Mouse (Mus musculus): ENCODE results near the gene Ptprt. TPM values are rescaled to one million over a fixed set of nuclear protein-coding genes. Genes with fewer than 3 reads are reported as not detected.

Gene Ptprt
- under 1 TPM; 0.08 to 0.33 TPM for total RNA-seq (2021)

GRCm38 (mm10) chr2:162660941-162661386, at the start of gene Ptprt:
Ptprt (minus strand) TSS chr2:162661147.
- intact Hi-C loops (cut with DNase I), result no loop called here
- no peak for DNase-seq

- DNase-seq, result no peak
- intact Hi-C loops (cut with DNase I), result no loop called here
These were observed 49.5 kb upstream of the Ptprt start for GRCm38 (mm10) chr2:162710443-162710842.

- no peak for DNase-seq
- intact Hi-C loops (cut with DNase I), result no loop called here
These were observed 38.7 kb upstream of the Ptprt start for GRCm38 (mm10) chr2:162699691-162700090.

- DNase-seq, result no peak
- intact Hi-C loops (cut with DNase I), result no loop called here
These were observed 38.1 kb upstream of the Ptprt start for GRCm38 (mm10) chr2:162699036-162699435.

GRCm38 (mm10) chr2:162698068-162698467, 37.1 kb upstream of the Ptprt start:
- intact Hi-C loops (cut with DNase I), result no loop called here
- no peak for DNase-seq

- no peak for DNase-seq
- intact Hi-C loops (cut with DNase I), result no loop called here
These were observed 36.2 kb upstream of the Ptprt start for GRCm38 (mm10) chr2:162697151-162697550.

- intact Hi-C loops (cut with DNase I), result no loop called here
- no peak for DNase-seq
These were observed 31.2 kb upstream of the Ptprt start for GRCm38 (mm10) chr2:162692143-162692542.

GRCm38 (mm10) chr2:162682674-162683073, 21.7 kb upstream of the Ptprt start:
- DNase-seq, result peak; percentile 14 to 24
- intact Hi-C loops (cut with DNase I), result loop anchor here (10.0 kb wide), 1 partner anchor 1208 kb away; no protein-coding TSS in a partner anchor

- intact Hi-C loops (cut with DNase I), result no loop called here
These were observed 1.6 kb upstream of the Ptprt start for GRCm38 (mm10) chr2:162662431-162662970.

GRCm38 (mm10) chr2:162661733-162662132, 786 bp upstream of the Ptprt start:
- intact Hi-C loops (cut with DNase I), result no loop called here
- DNase-seq, result no peak

More at GRCm38 (mm10) chr2:162662431-162662970, 1.6 kb upstream of the Ptprt start:
- no peak for DNase-seq

- DNase-seq, result peak in 1 of 2 experiments; percentile 7
- intact Hi-C loops (cut with DNase I), result no loop called here
These were observed 561 bp downstream of the Ptprt start for GRCm38 (mm10) chr2:162660231-162660940.

- DNase-seq, result peak; percentile 77 to 84
- intact Hi-C loops (cut with DNase I), result loop anchor here (1.0 to 5.0 kb wide), 3 partner anchors 364 to 1447 kb away; no protein-coding TSS in a partner anchor
These were observed 1.9 kb downstream of the Ptprt start for GRCm38 (mm10) chr2:162658997-162659396.

GRCm38 (mm10) chr2:162657541-162657940, 3.4 kb downstream of the Ptprt start:
- DNase-seq, result no peak
- intact Hi-C loops (cut with DNase I), result loop anchor here (5.0 kb wide), 1 partner anchor 1445 kb away; no protein-coding TSS in a partner anchor

- intact Hi-C loops (cut with DNase I), result no loop called here
These were observed 6.5 kb downstream of the Ptprt start for GRCm38 (mm10) chr2:162654416-162654815.

GRCm38 (mm10) chr2:162638676-162639075, 22.3 kb downstream of the Ptprt start:
- DNase-seq, result no peak
- intact Hi-C loops (cut with DNase I), result no loop called here

More at GRCm38 (mm10) chr2:162654416-162654815, 6.5 kb downstream of the Ptprt start:
- no peak for DNase-seq

- DNase-seq, result no peak
- intact Hi-C loops (cut with DNase I), result no loop called here
These were observed 23.4 kb downstream of the Ptprt start for GRCm38 (mm10) chr2:162637537-162637936.

- DNase-seq, result no peak
- intact Hi-C loops (cut with DNase I), result no loop called here
These were observed 24.4 kb downstream of the Ptprt start for GRCm38 (mm10) chr2:162636387-162637009.

- intact Hi-C loops (cut with DNase I), result no loop called here
These were observed 26.0 kb downstream of the Ptprt start for GRCm38 (mm10) chr2:162634901-162635300.

GRCm38 (mm10) chr2:162626076-162626475, 34.9 kb downstream of the Ptprt start:
- intact Hi-C loops (cut with DNase I), result no loop called here
- no peak for DNase-seq

More at GRCm38 (mm10) chr2:162634901-162635300, 26.0 kb downstream of the Ptprt start:
- DNase-seq, result no peak

GRCm38 (mm10) chr2:162624707-162625106, 36.2 kb downstream of the Ptprt start:
- no peak for DNase-seq
- intact Hi-C loops (cut with DNase I), result no loop called here

- no peak for DNase-seq
- intact Hi-C loops (cut with DNase I), result no loop called here
These were observed 46.7 kb downstream of the Ptprt start for GRCm38 (mm10) chr2:162614256-162614655.

Data from heart, postnatal 36 days (tissue).